Mouse (Mus musculus) midbrain, embryonic 16.5 days (tissue): ENCODE measurements at regions not wholly inside any gene's neighbourhood (a gene's known extent, or its start where the extent isn't known, plus 50 kb on each side); places are given as distances from the start of the nearest gene placed in this dataset.

Experiments
- ATAC-seq: fragments of 200-750 bp; cut with Nextera tagmentation; 2 replicates; pipeline ENCODE4 v1.8.0; 2017; ENCODE audit warnings: moderate TSS enrichment
- H3K27ac ChIP-seq: fragments of 300-500 bp; sonication (generic); 2 replicates; pipeline ENCODE4 v1.5.1; 2014; ENCODE audit warnings: mild to moderate bottlenecking, low read length, mixed read lengths
- H3K27me3 ChIP-seq: fragments of 300-500 bp; sonication (generic); 2 replicates; pipeline ENCODE4 v1.6.1; 2014; ENCODE audit warnings: low read depth, low read length, mixed read lengths; ENCODE audit not compliant: control insufficient read depth, insufficient read depth
- H3K36me3 ChIP-seq: fragments of 300-500 bp; sonication (generic); 2 replicates; pipeline ENCODE4 v1.6.1; 2014; ENCODE audit warnings: mild to moderate bottlenecking, low read length, moderate library complexity, mixed read lengths; ENCODE audit not compliant: control insufficient read depth, insufficient read depth
- H3K4me1 ChIP-seq: fragments of 300-500 bp; sonication (generic); 2 replicates; pipeline ENCODE4 v1.6.1; 2014; ENCODE audit warnings: mild to moderate bottlenecking, low read length, mixed read lengths; ENCODE audit not compliant: control insufficient read depth, insufficient read depth
- H3K4me2 ChIP-seq: fragments of 300-500 bp; sonication (generic); 2 replicates; pipeline ENCODE4 v1.6.1; 2014; ENCODE audit warnings: mild to moderate bottlenecking, low read length, mixed read lengths
- H3K4me3 ChIP-seq: fragments of 300-500 bp; sonication (generic); 2 replicates; pipeline ENCODE4 v1.5.1; 2014; ENCODE audit warnings: low read depth, mild to moderate bottlenecking, low read length, moderate library complexity, mixed read lengths
- H3K9ac ChIP-seq: fragments of 300-500 bp; sonication (generic); 2 replicates; pipeline ENCODE4 v1.6.1; 2014; ENCODE audit warnings: low read depth, low read length, mixed read lengths
- H3K9me3 ChIP-seq: fragments of 300-500 bp; sonication (generic); replicated peaks from 2 replicates; pipeline ENCODE4 v1.6.1; 2014; ENCODE audit warnings: mild to moderate bottlenecking, low read length, mixed read lengths; ENCODE audit not compliant: control insufficient read depth, poor library complexity, severe bottlenecking
- WGBS: fragments of 180-500 bp; shearing (Covaris S2); extraction: QIAGEN DNeasy Blood & Tissue Kit; methylation state at CpG from one replicate; pipeline ENCODE4 v1.1.7; 2014; 5-methylcytosine and 5-hydroxymethylcytosine counted together

DNA sequence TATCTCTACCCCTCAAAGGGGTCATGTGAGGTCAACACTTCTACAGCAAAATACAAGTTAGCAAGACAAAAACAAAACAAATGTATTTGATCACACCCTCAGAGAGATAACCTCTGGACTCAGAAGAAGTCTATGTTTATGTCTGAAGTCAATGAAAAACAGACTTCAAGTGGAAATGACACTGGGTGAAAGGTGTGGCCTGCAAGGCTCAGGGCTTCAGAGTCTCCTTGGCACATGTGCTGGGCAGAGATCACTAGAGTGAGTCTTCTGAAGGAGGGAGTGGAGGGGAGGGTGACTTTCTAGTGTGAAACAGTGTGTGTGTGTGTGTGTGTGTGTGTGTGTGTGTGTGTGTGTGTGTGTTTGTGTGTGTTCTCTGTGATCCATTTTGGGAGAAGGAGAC, 68.2 kb downstream of the Il12a start:
- Histone ChIP-seq H3K36me3 (no peaks in the 10 kb centered on the region), H3K4me1 (no peaks in the 10 kb centered on the region), H3K4me2 (no peak overlapping the region), H3K27me3 (no peaks in the 10 kb centered on the region), H3K9me3 (no peaks in the 10 kb centered on the region), H3K9ac (no peak overlapping the region), H3K4me3 (no peak overlapping the region), H3K27ac (no peak overlapping the region)
- ATAC-seq: no peak

DNA sequence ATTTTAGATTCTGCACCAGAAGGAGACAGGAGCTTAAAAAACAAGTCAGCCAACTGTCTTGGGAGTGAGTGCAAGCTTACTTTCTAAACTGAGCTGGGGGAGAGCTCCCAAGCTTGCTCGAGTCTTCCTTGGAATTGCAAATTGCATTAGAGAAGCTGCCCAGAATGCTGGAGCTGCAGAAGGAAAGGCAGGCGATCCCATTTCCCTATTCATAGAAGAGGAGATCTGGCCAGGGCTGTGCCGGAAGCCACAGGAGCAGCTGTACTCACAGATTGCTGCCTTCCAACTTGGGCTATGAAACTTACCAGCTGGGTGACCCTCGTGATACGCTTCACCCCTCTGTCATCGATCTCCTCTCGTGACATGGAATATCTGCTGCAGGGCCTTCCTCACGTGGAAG, 68.9 kb downstream of the Il12a start:
- 67% methylated on average over 8 of the region's 8 CpGs for WGBS
- no peaks in the 10 kb centered on the region for H3K27me3 ChIP-seq
- H3K9me3 ChIP-seq: no peaks in the 10 kb centered on the region
- H3K27ac ChIP-seq: no peak overlapping the region
- no peak overlapping the region for H3K9ac ChIP-seq
- no peak overlapping the region for H3K4me2 ChIP-seq
- ATAC-seq: no peak
- no peaks in the 10 kb centered on the region for H3K36me3 ChIP-seq
- H3K4me3 ChIP-seq: no peak overlapping the region
- no peaks in the 10 kb centered on the region for H3K4me1 ChIP-seq

GRCm38 (mm10) chr3:68760806-68761205, 70.4 kb downstream of the Il12a start:
- Histone ChIP-seq H3K27ac (no peak overlapping the region), H3K4me2 (no peak overlapping the region), H3K9me3 (no peaks in the 10 kb centered on the region), H3K9ac (no peak overlapping the region), H3K36me3 (no peaks in the 10 kb centered on the region), H3K4me1 (no peaks in the 10 kb centered on the region), H3K27me3 (no peaks in the 10 kb centered on the region), H3K4me3 (no peak overlapping the region)
- ATAC-seq: no peak
- 83% methylated on average over 2 of the region's 2 CpGs for WGBS

DNA sequence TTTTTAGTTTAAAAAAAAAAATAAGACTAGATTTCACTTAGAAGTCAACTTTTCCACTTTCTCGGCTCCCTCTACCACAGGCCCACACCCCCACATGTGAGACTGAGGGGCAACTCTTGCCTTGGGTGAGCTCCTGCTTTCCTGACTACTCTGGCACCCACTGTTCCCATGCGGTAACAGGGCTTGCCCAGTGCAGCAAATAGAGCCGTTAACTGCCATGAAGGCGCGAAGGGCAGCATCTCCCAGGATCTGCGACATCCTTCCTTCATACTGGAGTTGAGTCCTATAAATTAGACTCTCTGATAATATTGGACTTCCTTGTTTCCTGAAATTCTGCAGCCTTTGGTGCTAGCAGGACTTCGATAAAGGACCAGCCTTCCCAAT, 70.8 kb downstream of the Il12a start:
- H3K27me3 ChIP-seq: no peaks in the 10 kb centered on the region
- H3K4me3 ChIP-seq: no peak overlapping the region
- H3K9ac ChIP-seq: no peak overlapping the region
- no peak overlapping the region for H3K4me2 ChIP-seq
- H3K4me1 ChIP-seq: no peaks in the 10 kb centered on the region
- no peak for ATAC-seq
- H3K36me3 ChIP-seq: no peaks in the 10 kb centered on the region
- WGBS: 78% methylated on average over 7 of the region's 7 CpGs
- no peak overlapping the region for H3K27ac ChIP-seq
- no peaks in the 10 kb centered on the region for H3K9me3 ChIP-seq

DNA sequence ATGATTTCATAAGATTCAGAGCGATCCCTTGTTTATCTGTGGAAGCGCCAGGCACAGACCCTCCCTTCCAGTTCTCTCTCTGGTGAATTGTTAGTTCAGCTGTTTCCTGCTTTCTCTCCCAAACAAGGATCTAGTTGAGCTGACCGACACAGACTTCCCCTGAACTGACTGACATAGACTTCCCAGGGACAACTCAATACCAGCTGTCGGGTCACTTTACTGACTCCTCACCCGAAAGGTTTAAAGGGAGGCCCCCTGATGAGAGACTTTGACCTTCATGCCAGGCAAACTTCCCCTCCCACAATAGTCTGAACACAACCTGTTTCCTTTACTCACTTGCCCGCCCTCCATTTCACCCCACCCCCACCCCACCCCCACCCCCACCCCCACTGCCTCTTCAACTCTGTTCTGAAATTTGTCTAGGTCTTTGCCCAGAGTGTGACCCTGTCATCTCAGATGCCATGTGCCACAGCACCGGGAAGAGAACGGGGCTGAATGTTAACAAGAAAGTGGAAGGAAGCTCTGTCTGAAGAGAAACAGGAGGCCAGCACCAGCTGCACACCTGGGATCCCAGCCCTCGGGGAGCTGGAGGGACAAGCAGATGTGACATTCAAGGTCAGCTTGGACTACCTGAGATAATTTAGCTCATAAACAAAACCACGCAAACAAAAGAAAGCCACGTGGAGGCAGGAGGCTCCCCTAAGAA, 71.3 kb downstream of the Il12a start:
- Histone ChIP-seq H3K9ac (no peak overlapping the region), H3K27ac (no peak overlapping the region), H3K4me2 (no peak overlapping the region), H3K4me1 (no peaks in the 10 kb centered on the region), H3K9me3 (no peaks in the 10 kb centered on the region), H3K4me3 (no peak overlapping the region), H3K36me3 (no peaks in the 10 kb centered on the region), H3K27me3 (no peaks in the 10 kb centered on the region)
- 44% methylated on average over 11 of the region's 11 CpGs for WGBS
- ATAC-seq: no peak

- 92% methylated on average over 8 of the region's 8 CpGs for WGBS
- H3K4me2 ChIP-seq: no peak overlapping the region
- no peak for ATAC-seq
- no peaks in the 10 kb centered on the region for H3K9me3 ChIP-seq
- no peaks in the 10 kb centered on the region for H3K36me3 ChIP-seq
- H3K27ac ChIP-seq: no peak overlapping the region
- H3K4me1 ChIP-seq: no peaks in the 10 kb centered on the region
- H3K9ac ChIP-seq: no peak overlapping the region
- H3K27me3 ChIP-seq: no peaks in the 10 kb centered on the region
- no peak overlapping the region for H3K4me3 ChIP-seq
Observed at GRCm38 (mm10) chr3:68762988-68763387, 72.5 kb downstream of the Il12a start.

GRCm38 (mm10) chr3:68764336-68764735, 73.9 kb downstream of the Il12a start:
- Histone ChIP-seq H3K36me3 (no peaks in the 10 kb centered on the region), H3K27me3 (no peaks in the 10 kb centered on the region), H3K9me3 (no peaks in the 10 kb centered on the region), H3K27ac (no peak overlapping the region), H3K4me2 (no peak overlapping the region), H3K9ac (no peak overlapping the region), H3K4me1 (no peaks in the 10 kb centered on the region), H3K4me3 (no peak overlapping the region)
- ATAC-seq: no peak
- 94% methylated on average over 3 of the region's 4 CpGs for WGBS

GRCm38 (mm10) chr3:68764917-68765598, 74.6 kb downstream of the Il12a start:
- 86% methylated on average over 7 of the region's 7 CpGs for WGBS
- no peak overlapping the region for H3K9ac ChIP-seq
- no peaks in the 10 kb centered on the region for H3K36me3 ChIP-seq
- no peaks in the 10 kb centered on the region for H3K9me3 ChIP-seq
- no peaks in the 10 kb centered on the region for H3K27me3 ChIP-seq
- no peak for ATAC-seq
- no peaks in the 10 kb centered on the region for H3K4me1 ChIP-seq
- no peak overlapping the region for H3K27ac ChIP-seq
- H3K4me2 ChIP-seq: no peak overlapping the region
- no peak overlapping the region for H3K4me3 ChIP-seq

GRCm38 (mm10) chr3:68771579-68771978, 81.1 kb downstream of the Il12a start:
- no peaks in the 10 kb centered on the region for H3K9me3 ChIP-seq
- no peaks in the 10 kb centered on the region for H3K36me3 ChIP-seq
- ATAC-seq: no peak

More at GRCm38 (mm10) chr3:68771579-68771978, 81.1 kb downstream of the Il12a start:
- 97% methylated on average over 3 of the region's 3 CpGs for WGBS
- Histone ChIP-seq H3K4me2 (no peak overlapping the region), H3K27ac (no peak overlapping the region), H3K9ac (no peak overlapping the region), H3K27me3 (no peaks in the 10 kb centered on the region), H3K4me3 (no peak overlapping the region), H3K4me1 (no peaks in the 10 kb centered on the region)
